Mouse (Mus musculus): ENCODE results near the gene Ephx4. TPM values are rescaled to one million over a fixed set of nuclear protein-coding genes. Genes with fewer than 3 reads are reported as not detected.

The Ephx4 gene
- polyA plus RNA-seq, 1 experiment from 2014 or later = 2.4 TPM

DNA sequence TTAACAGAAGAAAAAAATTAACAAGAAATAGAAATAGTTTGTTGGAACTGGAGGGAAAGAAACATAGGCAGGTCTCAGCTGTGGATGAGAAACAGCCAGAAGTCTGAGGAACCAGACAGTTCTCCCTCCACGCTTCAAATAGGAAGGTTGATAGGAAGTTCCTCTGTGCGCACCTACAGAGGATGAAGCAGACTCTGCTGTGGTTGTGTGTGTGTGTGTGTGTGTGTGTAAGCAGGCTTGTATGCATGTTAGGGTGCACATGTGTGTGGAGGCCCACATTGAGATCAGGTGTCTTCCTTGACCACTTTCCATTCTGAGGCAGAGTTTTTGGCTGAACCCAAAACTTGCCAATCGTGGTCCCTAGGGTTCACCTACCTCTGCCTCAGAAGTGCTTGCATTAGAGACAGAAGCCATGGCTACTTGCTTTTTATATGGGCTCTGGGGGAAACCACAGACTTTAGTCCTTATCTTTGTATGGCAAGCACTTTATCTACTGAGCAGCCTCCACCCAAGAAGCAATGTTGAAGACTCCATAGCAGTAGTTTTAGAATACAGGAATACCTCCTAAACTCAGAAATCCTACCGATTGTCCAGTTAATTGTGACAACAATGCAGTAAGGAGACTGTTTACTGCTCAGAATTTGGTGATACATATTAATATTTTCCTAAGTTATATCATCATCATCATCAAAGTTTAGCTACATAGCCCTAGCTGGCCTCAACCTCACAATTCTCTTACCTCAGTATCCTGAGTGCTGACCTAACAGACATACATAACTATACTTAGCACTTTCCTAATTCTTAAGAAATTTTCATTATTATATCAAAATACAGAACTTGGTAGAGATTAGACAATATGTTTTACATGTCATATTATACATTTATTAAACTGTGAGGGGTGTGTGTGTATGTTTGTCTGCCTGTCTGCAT is 59.9 kb downstream of the Ephx4 start:
- 92% methylated on average over 4 of the region's 4 CpGs for WGBS
- no peak overlapping the region for H3K27ac ChIP-seq (ENCODE audit: low read depth, low read length)
- no peaks in the 10 kb centered on the region for H3K27me3 ChIP-seq (ENCODE audit: control insufficient read depth, insufficient read depth, low read length)
- no peaks in the 10 kb centered on the region for H3K9me3 ChIP-seq (ENCODE audit: control insufficient read depth, low read length)
- H3K4me3 ChIP-seq (ENCODE audit: low read depth, low read length) = no peak overlapping the region
- no peak overlapping the region for H3K9ac ChIP-seq (ENCODE audit: low read depth, low read length)
- ATAC-seq (ENCODE audit: low FRiP score) (no peak), DNase-seq (ENCODE audit: low spot score) (no peak)
- no peaks in the 10 kb centered on the region for H3K4me1 ChIP-seq (replicated peaks; ENCODE audit: control insufficient read depth, insufficient read depth, low read length)
- no peaks in the 10 kb centered on the region for H3K36me3 ChIP-seq (ENCODE audit: control insufficient read depth, insufficient read depth, low read length)
- no peak overlapping the region for H3K4me2 ChIP-seq (replicated peaks; ENCODE audit: low read depth, low read length)

DNA sequence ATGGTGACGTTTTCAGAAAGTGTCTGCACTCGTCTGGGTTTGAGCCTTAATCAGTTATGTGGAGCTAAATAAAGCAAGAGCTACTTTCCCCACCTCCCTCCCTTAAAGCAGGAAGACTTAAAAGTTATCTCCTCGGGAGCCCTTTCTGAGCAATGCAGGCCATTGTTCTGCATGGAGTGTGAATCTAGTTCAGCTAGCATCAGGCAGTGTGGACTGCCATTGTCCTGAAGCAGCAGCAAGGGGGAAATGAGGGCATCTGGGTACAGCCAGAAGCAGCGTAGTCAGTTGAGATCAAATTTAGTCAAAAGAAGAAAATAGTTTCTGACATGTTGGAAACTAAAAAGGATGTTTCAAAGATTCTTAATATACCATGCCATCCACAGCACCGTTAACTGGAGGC is 64.0 kb downstream of the Ephx4 start:
- H3K9ac ChIP-seq (ENCODE audit: low read depth, low read length) = no peak overlapping the region
- no peaks in the 10 kb centered on the region for H3K9me3 ChIP-seq (ENCODE audit: control insufficient read depth, low read length)
- no peak overlapping the region for H3K4me2 ChIP-seq (replicated peaks; ENCODE audit: low read depth, low read length)
- H3K27ac ChIP-seq (ENCODE audit: low read depth, low read length) = no peak overlapping the region
- no peaks in the 10 kb centered on the region for H3K27me3 ChIP-seq (ENCODE audit: control insufficient read depth, insufficient read depth, low read length)
- no peaks in the 10 kb centered on the region for H3K36me3 ChIP-seq (ENCODE audit: control insufficient read depth, insufficient read depth, low read length)
- DNase-seq (ENCODE audit: low spot score) = no peak
- no peaks in the 10 kb centered on the region for H3K4me1 ChIP-seq (replicated peaks; ENCODE audit: control insufficient read depth, insufficient read depth, low read length)
- no peak for ATAC-seq (ENCODE audit: low FRiP score)
- 47% methylated on average over 5 of the region's 5 CpGs for WGBS
- no peak overlapping the region for H3K4me3 ChIP-seq (ENCODE audit: low read depth, low read length)

- Histone ChIP-seq H3K36me3 (ENCODE audit: control insufficient read depth, insufficient read depth, low read length) (no peaks in the 10 kb centered on the region), H3K9me3 (ENCODE audit: control insufficient read depth, low read length) (no peaks in the 10 kb centered on the region), H3K27me3 (ENCODE audit: control insufficient read depth, insufficient read depth, low read length) (no peaks in the 10 kb centered on the region), H3K4me1 (replicated peaks; ENCODE audit: control insufficient read depth, insufficient read depth, low read length) (no peaks in the 10 kb centered on the region), H3K4me3 (ENCODE audit: low read depth, low read length) (no peak overlapping the region), H3K4me2 (replicated peaks; ENCODE audit: low read depth, low read length) (no peak overlapping the region), H3K9ac (ENCODE audit: low read depth, low read length) (no peak overlapping the region), H3K27ac (ENCODE audit: low read depth, low read length) (no peak overlapping the region)
- ATAC-seq (ENCODE audit: low FRiP score) = no peak
- WGBS = 78% methylated on average over 4 of the region's 4 CpGs
- no peak for DNase-seq (ENCODE audit: low spot score)
Observed at GRCm38 (mm10) chr5:107467098-107467497, 64.6 kb downstream of the Ephx4 start.

GRCm38 (mm10) chr5:107470600-107471329 is 68.2 kb downstream of the Ephx4 start:
- Histone ChIP-seq H3K27ac (ENCODE audit: low read depth, low read length) (no peak overlapping the region), H3K4me2 (replicated peaks; ENCODE audit: low read depth, low read length) (no peak overlapping the region), H3K36me3 (ENCODE audit: control insufficient read depth, insufficient read depth, low read length) (no peaks in the 10 kb centered on the region), H3K9me3 (ENCODE audit: control insufficient read depth, low read length) (no peaks in the 10 kb centered on the region), H3K4me3 (ENCODE audit: low read depth, low read length) (no peak overlapping the region), H3K4me1 (replicated peaks; ENCODE audit: control insufficient read depth, insufficient read depth, low read length) (no peaks in the 10 kb centered on the region), H3K9ac (ENCODE audit: low read depth, low read length) (no peak overlapping the region), H3K27me3 (ENCODE audit: control insufficient read depth, insufficient read depth, low read length) (no peaks in the 10 kb centered on the region)
- WGBS = 83% methylated on average over 10 of the region's 10 CpGs
- no peak for ATAC-seq (ENCODE audit: low FRiP score)
- peak; percentile 10 for DNase-seq (ENCODE audit: low spot score)

Other genes with a start within 250 kb of the Ephx4 start
- gene Tgfbr3, start 113.1 kb upstream of the Ephx4 start, polyA plus RNA-seq (2014; fragmentation: Nextera tagmentation; extraction: Ambion mirVana) = 7.5 and 9.6 TPM in 2 replicates
- gene Brdt, start 71.6 kb upstream of the Ephx4 start, polyA plus RNA-seq (2014; fragmentation: Nextera tagmentation; extraction: Ambion mirVana) = 1.2 and 2.1 TPM in 2 replicates
- gene Lpcat2b, start 28.8 kb downstream of the Ephx4 start, polyA plus RNA-seq (2014; fragmentation: Nextera tagmentation; extraction: Ambion mirVana) = not detected in 2 replicates
- gene Btbd8, start 35.3 kb downstream of the Ephx4 start, polyA plus RNA-seq (2014; fragmentation: Nextera tagmentation; extraction: Ambion mirVana) = 7.5 and 11.7 TPM in 2 replicates
- 0.28 and 0.57 TPM in 2 replicates for gene Gm42669, start 104.9 kb downstream of the Ephx4 start, polyA plus RNA-seq (2014; fragmentation: Nextera tagmentation; extraction: Ambion mirVana)
- gene 1700028K03Rik, start 132.0 kb downstream of the Ephx4 start, polyA plus RNA-seq (2014; fragmentation: Nextera tagmentation; extraction: Ambion mirVana) = 0.04 and 0.48 TPM in 2 replicates
- 21.3 and 23.2 TPM in 2 replicates for gene Rpap2, start 194.6 kb downstream of the Ephx4 start, polyA plus RNA-seq (2014; fragmentation: Nextera tagmentation; extraction: Ambion mirVana)
- gene Glmn, start 195.2 kb downstream of the Ephx4 start, polyA plus RNA-seq (2014; fragmentation: Nextera tagmentation; extraction: Ambion mirVana) = 34.7 and 34.9 TPM in 2 replicates

All from hindbrain, embryonic 11.5 days (tissue).